Mouse (Mus musculus) cerebellum, postnatal 25 days (tissue): Measurements from ENCODE around the gene Rrp8.

Experiments
- DNase-seq, 2 experiments: peaks; one replicate each; pipeline ENCODE4 v3.0.0; 2021; ENCODE audit warnings: mixed read lengths in 2 of 2

Gene Rrp8

DNA sequence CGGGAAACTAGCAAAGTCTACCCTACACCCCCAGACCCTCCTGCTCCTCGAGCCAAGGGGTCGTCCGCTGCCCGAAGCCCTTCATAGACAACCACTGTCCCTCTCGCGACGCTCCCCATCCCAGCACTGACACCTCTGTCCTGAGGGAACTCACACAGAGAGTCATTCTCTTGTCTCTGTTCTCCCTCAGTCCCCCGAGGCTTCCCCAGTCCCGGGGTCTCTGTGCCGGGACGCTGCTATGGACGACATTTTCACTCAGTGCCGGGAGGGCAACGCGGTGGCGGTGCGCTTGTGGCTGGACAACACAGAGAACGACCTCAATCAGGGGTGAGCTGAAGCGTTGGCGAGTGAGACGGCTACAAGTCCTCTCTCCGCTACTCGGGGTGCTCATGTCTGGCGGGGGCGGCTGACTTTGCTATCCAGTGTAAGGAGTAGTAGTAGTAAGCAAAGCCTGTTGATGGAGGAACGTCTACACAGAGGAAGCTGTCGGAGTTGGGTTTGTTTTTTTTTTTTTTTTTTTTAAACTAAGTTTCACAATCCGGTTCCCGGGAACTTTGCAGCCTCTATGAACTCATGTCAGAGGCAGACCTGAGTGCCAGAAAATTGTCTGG lies at the start of gene Rrp8:
Gene Rrp8, minus strand, starts transcription at position 475 of the 611 bp plus-strand sequence.
- peak; percentile 54 to 56 for DNase-seq

DNA sequence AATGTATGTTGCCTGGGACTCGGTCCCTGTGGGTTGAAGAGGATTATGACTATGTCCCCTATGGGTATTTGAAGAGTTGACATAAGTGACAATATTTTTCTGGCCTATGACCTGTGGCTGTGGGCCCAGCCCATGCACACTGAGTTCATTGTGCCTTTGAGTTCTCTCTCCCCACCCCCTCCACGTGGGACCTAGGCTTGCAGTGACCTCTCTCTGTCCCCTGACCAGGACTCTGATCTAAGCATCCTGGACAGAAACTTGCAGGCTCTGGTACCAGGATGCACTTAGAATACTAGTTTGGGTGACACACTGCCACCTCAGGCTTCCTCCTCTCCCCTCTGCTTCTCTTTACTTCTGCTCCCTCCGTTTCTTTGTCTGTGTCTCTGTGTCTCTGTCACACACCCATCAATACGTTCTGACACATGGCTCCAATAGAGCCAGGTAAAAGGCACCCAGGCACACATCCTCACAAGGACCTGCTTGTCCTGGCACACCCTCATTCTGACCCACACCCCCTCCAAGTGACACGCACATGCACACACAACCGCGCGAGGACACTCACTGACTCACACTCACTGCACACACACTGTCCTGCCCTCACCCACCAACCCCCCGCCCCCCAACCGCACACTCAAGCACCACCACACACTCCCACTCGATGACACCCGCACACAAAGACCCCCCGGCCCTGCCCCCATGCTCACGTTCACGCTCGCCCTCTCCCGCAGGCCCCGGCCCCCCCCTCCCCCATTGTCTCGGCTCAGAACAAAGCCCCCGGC lies 49.5 kb upstream of the Rrp8 start:
- peak in 1 of 2 experiments; percentile 24 for DNase-seq

DNA sequence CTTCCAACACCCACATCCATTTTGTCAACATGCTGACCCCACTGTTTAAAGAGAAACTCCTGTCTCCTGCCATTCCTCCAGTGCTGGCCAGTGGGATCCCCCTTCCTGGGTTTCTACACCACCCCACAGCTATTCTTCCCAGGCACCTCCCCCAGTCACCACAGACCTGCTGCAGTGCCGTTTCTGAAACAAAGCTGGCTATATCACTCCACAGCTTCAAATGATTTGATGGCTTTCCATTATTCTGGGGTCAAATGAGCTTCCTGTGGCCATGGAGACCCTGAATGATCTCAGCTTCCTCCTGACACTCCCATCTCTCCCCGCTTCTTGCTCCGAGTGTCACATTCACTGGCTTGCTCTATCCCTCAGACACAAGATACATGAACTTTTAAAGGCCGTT lies 47.4 kb upstream of the Rrp8 start:
- no peak for DNase-seq

DNA sequence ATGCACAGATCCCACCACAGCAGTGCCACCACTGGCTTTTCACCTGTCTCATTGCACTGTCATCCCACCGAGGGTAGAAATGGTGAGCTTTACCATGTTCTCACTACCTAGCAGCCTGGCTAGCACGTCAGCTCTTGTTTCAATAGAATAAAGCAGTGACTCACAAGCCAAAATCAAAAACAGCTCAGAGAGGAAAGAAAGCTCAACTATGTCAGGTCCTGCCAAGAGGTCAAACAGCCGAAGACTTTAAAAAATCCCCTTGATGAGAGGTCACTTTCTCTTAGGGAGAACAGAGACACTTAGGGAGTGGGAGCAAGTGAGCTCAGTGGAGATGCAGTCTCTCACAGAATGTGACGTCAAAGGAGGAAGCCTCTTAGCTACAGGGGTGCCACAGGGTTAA lies 46.7 kb upstream of the Rrp8 start:
- no peak for DNase-seq

DNA sequence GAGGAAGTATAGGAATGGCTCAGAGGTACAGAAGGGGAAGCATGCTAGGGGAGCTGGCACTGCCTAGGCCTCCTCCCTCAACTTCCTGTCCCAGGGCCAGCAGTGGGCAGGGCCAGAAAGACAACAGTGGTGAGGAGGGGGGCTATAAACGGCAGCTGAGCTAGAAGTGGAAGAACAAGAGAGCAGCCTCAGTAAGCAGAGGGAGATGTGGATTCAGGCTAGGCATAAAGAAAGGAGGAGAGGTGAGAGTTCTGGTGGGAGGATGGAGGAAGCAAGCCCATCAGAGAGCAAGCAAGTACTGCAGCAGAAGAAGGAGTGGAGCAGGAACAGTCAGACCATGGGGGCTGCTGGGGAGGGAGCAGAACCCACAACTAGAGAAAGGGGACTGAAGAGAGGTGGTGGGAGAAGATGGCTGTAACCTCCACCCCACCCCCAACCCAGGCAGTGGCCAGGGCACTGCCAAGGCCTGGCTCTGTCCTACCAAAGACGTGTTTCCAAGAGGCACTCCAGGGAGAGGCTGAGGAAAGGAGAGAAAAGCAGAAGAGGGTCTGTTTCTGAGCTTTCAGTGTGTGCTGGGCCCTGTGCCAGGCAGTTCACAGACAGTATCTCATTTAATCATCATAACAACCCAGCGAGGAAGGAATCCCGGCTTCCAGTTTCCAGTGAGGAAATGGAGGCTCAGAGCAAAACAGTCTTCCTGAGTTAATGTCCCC lies 41.5 kb upstream of the Rrp8 start:
- no peak for DNase-seq

DNA sequence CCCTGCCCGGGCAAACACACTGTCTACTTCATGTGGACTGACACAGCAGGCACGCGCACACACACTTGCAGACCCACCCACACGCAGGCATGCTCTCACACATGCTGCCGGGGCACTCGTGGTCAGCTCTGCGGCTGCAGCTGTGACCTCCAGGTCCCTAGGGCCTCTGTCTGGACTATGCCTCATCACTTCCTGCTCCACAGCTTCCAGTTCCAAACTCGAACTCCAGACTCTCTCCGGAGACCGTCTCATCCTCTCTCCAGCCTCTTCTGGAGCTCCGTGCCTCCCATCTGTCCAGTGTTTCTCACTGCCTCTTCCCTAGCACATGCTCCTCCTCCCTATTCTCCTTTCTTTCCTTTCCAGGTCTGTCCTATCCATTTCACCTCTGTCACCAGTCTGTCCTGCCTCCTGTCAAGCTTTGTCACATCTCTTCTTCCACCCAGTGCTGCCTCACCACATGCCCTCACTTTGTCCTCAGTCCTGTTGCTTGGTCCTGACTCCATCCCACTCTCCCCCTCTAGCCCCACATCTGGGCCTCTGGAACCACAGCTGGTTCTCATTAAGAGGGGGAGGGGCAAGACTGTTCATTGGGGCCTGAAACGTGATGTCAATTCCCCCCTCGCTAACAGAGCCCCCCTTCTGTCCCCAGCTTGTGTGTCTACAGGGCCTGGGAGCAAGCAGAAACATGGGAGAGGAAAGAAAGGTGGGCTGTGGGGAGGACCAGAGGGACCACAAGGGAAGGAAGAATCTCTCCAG lies 40.8 kb upstream of the Rrp8 start:
- DNase-seq, result no peak

DNA sequence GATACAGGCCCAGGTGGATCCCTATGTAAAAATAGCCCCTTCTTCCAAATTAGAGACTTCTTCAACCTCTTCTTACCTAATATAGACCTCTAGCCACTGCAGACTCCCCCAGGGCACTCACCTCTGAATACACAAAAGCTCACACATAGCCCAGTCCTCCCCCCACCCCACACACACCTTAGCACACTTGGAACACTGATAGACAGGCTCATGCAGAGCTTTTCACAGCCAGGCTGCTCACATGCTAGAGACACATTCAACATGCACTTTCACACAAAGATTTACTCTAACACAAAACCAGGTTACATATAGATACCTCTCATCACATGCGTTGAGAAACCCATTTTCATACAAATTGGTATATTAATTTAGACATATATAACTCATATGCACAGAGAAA lies 40.1 kb upstream of the Rrp8 start:
- no peak for DNase-seq

DNA sequence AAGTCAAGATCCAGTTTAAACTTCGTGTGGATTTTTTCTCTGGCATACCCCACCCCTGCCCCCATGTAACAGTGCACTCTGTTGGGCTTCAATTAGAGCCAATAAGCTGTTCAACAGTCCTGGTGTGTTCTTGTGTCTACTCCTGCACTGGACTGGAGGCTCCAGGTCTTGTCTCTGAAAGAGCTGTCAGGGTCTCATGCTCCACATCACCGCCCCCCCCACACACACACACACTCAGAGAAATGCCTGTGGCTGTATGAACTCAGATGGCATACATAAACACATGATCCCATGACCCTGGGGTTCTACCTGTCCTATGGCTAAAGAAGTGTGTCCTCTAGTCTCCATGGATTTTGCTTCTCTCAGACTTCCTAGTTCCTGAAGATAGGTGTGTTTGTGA lies 38.8 kb upstream of the Rrp8 start:
- DNase-seq, result no peak

DNA sequence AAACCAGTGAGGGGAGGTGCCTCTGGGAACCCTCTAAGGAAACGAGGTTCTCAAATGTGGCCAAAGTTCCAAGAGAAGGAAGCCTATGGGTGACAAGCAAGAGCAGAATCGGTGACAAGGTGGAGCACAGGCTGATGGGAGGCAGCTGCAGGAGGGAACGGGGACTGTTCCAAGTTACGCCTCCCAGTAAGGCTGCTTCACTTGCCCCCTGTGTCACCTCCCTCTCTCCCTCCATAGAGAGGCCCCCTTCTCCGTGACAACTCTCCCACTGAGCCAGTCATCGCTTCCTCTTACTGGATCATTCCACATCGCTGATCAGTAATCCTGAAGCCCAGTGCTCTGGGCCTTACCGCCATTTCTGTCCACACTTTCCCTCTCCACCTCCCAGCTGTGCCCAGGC lies 37.5 kb upstream of the Rrp8 start:
- no peak for DNase-seq

DNA sequence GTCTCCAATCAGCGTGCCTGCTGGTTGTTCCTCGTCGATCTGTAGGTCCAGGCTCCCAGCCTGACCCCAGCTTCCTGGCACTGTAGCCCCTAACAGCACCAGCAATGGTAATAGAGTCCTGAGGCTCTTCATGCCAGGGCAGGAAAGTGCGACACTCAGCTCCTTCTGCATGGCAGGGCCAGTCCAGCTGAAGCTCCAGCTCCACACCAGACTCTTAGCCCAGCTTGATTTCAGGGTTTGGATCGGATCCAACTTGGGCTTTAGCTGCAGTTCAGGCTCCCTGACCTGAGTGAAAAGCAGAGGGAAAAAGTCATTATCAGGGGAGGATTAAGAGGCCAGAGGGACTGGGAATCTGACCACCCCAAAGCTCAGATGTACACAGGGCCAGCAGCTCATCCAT lies 35.9 kb upstream of the Rrp8 start:
- DNase-seq, result peak in 1 of 2 experiments; percentile 27

DNA sequence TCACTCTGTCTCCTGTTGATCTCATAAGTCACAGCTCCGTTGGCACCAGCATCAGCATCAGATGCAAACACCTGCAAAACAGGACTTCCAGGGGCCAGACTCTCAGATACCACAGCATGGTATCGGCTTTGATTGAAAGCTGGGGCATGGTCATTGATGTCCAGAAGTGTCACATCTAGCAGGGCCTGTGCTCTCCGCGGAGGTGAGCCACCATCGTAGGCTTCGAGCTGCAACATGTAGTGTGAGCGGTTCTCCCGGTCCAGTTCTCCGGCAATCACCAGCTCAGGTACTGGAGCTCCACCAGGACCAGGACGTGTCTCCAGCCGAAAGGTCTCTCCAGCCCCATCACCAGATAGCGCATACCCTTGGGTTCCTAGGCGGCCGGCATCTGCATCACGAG lies 35.1 kb upstream of the Rrp8 start:
- DNase-seq, result no peak

DNA sequence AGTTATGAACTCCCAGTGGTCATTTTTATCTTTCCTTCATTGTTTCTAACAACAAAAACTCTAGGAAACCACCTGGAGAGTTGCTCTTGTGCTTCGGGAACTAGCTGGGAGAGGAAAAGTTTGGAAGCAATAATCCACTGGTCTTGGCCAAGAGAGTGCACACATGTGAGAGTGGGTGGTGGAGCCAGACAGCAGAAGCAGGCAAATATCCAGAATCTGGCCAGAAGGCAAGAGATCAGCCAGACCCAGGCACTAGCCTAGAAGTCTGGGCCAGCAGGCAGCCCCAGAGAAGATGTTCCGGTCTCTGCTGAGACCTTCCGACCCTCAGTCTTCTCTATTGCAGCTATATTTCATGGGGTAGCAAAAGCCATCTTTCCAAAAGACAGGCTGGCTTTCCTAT lies 32.8 kb upstream of the Rrp8 start:
- DNase-seq, result no peak

DNA sequence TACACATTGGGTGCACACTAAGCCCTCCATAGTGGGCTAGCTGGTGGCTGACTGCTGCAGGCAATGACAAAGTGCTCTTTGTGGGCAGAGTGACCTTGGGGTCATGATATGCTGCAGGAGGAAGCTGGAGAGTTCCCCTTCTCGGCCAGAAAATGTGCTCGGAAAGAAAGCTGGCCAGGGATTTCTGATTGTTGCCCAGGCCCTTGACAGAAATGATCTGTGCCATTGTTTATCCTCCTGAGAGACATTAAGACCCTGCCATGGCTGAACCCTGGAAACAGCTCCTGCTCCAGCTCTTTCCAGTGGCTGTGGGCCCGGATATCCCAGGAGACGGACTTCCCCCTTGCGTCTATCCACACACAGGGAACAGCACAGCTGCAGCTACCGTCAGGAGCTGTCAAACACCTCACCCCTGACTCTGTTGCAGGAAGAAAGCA lies 30.6 kb upstream of the Rrp8 start:
- DNase-seq, result no peak

DNA sequence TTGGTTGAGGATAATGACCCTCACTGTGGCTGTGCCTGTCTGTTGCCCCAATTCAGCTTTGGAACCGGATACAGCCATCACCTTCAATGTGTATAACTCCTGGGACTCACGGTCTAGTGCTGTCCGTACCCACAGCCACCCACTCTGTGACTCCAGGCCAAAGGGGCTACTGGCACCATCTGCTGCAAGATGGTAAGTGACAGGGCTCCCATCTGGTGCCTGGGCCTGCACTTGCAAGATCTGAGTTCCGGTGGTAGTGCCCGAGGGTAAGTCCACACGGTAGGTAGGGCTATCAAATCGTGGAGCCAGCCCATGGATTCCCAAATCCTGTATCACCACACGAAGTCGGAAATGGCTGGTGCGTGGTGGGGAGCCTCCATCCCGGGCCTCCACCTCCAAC lies 27.1 kb upstream of the Rrp8 start:
- DNase-seq, result no peak

DNA sequence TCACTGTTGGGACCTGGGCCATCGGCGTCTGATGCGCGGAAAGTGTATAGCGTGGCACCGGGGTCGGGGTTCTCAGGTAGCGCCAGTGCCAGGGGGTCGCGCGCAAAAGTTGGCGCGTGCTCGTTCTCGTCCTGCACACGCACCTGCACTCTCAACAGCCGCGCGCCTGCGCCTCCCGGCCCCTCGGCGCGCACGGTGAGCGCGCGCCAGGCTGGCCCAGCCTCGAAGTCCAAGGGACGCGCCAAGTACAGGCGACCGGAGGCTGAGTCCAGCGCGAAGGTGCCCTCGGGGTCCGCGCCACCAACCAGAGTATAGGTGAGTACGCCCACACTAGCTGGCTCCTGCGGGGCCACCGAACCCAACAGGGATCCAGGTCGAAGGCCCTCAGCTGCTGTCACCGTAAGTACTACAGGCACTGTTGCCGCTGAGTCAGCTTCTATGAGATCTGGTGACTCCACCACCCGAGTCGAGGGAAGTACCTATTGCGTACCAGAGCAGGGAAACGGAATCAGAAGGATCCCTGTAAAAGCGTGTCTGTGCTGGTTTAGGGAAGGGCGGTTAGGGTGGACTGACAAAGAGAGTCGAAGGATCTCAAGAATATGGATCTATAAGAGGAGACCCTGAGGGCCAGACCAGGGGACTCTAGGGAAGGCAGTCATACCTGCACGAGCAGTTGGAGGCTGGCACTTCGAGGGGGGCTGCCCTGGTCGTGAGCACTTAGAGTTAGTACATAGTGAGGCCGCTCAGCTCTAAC lies 25.5 kb upstream of the Rrp8 start:
- no peak for DNase-seq

DNA sequence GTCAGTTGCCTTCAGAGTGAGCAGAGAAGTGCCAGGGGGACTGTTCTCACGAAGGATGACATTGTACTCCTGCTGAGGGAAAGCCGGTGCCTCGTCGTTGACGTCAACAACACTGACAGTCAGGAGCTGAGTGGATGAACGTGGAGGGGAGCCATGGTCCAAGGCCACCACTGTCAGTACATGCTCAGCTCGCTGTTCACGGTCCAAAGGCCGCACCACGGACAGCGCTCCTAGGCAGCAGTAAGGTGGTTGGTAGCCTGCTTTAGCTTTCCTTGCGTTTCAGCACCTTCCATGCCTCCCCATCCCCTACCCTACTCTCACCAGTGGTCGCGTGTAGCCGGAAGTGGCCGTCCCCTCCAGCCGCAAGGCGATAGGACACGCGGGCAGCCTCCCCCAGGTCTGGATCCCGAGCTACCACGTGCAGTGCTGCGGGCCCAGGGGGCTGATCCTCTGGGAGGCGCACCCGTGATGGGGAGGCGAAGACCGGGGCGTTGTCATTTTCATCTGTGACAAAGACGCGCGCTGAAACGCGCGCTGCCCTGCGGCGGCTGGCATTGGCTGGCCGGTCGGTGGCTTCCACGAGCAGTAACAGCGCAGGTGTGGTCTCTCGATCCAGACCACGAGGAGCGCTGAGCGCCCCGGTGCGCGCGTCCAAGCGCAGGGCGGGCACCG lies 24.8 kb upstream of the Rrp8 start:
- DNase-seq, result no peak

DNA sequence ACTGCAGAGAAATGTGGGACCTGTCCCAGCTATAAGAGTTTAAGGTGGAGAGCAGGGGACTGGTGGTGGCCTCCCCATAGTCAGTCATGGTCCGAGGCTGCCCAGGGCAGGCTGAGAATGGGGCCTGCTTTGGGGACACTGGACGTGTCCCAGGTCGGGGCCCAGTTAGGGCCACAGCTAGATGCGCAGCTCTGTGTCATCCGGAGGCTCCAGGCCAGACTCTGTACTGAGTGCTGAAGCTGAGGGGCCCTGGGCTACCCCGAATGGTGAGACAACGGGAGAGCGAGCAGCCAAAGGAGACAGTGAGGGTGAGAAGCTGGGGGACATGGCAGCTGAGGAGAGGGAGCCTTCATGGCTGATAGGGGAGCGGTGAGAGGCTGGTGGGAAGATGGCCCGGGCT lies 16.1 kb upstream of the Rrp8 start:
- no peak for DNase-seq

DNA sequence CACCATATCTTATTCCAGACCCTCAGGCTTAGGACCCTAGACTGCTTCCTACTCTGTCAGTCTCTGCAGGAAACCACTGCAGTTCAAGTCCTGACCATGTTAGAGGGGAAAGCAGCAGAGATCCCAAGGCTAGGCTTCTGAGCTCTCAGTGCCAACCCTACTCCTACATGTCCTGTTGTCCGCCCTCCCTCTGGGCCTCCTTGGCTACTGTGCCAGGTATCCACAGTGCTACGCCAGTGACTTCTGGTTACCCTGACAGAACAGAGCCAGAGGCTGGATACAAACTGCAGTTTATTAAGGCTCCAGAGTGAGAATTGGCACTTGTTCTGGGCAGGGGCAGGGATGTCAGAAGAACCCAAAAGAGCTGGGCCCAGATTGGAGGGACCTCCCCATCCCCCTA lies 15.5 kb upstream of the Rrp8 start:
- peak; percentile 55 to 60 for DNase-seq

DNA sequence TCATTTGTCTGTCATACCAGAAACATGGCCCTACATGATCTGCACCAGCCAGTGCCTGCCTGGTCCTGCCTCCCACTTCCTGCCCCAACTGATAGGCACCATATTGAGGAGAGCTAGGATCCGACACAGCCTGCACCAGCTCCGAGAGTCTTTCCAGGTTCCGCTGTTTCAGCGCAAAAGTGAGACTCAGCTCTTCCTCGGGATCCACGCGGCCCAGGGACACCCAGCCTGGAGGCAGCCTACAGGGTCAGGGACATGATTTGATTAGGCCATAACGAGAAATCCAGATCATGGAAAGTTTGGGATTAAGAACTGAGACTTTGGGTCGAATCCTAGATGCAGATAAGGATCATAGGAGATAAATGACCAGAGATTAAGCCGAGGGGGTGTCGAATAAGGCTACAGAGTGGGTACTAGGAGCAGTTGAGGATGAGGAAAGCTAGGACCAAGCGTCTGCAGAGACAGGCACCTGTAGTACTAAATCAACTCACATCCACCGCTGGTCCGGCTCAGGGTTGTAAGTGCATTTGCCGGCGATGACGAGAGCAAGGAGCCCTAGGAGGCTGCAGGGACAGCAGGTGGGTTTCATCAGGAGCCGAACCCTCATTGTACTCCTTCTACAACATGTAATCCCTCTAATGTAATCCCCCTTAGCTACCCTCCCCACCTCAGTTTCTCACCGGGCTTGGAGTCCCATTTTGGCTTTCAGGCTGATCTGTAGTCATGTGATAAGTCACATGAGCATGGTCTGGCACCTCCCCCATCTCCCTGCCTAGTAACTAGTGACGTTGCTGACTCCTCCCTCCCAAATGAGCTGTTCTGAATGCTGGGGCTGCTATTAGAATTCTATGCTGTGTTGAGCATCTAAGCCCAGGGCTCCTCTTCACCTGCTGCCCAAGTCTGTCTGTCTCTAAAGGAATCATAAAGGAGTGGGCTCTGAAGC lies 14.6 kb upstream of the Rrp8 start, which contains the start of gene Tpp1:
Gene Tpp1, minus strand, starts transcription at position 745 of the 943 bp plus-strand sequence.
- peak; percentile 91 to 93 for DNase-seq

DNA sequence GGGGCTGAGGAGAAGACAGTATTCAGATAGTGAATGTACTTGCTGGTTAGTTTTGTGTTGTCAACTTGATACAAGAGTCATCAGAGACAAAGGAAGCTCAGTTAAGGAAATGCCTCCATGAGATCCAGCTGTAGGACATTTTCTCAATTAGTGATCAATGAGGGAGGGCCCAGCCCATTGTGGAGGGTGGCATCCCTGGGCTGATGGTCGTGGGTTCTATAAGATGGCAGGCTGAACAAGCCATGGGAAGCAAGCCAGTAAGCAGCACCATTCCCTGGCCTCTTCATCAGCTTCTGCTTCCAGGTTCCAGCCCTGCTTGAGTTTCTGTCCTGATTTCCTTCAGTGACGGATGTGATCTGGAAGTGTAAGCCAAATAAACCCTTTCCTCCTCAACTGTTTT lies 10.6 kb upstream of the Rrp8 start:
- DNase-seq, result no peak
